Mouse (Mus musculus): ENCODE measurements around the gene Dcaf6. TPM values are rescaled to one million over a fixed set of nuclear protein-coding genes. Genes with fewer than 3 reads are reported as not detected.

Gene Dcaf6
- polyA plus RNA-seq, 1 experiment: 10.4 TPM

- no peak overlapping the region for H3K4me3 ChIP-seq (ENCODE audit: extremely low read depth, insufficient read depth, insufficient read length)
- no peaks in the 10 kb centered on the region for H3K4me1 ChIP-seq (ENCODE audit: control insufficient read depth, insufficient read depth, insufficient read length)
- WGBS: 92% methylated on average over 11 of the region's 11 CpGs
- no peak for TF ChIP-seq CTCF (IDR thresholded peaks at IDR 0.05; ENCODE audit: extremely low read depth, insufficient read depth, insufficient read length, insufficient replicate concordance)
- TF ChIP-seq POLR2A (IDR thresholded peaks at IDR 0.05; ENCODE audit: low read depth, low read length): no peak
- no peak overlapping the region for H3K27ac ChIP-seq (ENCODE audit: insufficient read depth, low read length)
- H3K36me3 ChIP-seq (ENCODE audit: control insufficient read depth, insufficient read depth, low read length): no peaks in the 10 kb centered on the region
- no peaks in the 10 kb centered on the region for H3K27me3 ChIP-seq (ENCODE audit: control insufficient read depth, insufficient read depth, low read length)
- DNase-seq (ENCODE audit: low read depth in 1 of 2, low spot score in 2 of 2): no peak
These were observed 152.1 kb downstream of the Dcaf6 start for GRCm38 (mm10) chr1:165308180-165308579.

- Histone ChIP-seq H3K27ac (ENCODE audit: insufficient read depth, low read length) (no peak overlapping the region), H3K4me3 (ENCODE audit: extremely low read depth, insufficient read depth, insufficient read length) (no peak overlapping the region), H3K27me3 (ENCODE audit: control insufficient read depth, insufficient read depth, low read length) (no peaks in the 10 kb centered on the region), H3K36me3 (ENCODE audit: control insufficient read depth, insufficient read depth, low read length) (no peaks in the 10 kb centered on the region), H3K4me1 (ENCODE audit: control insufficient read depth, insufficient read depth, insufficient read length) (no peaks in the 10 kb centered on the region)
- no peak for DNase-seq (ENCODE audit: low read depth in 1 of 2, low spot score in 2 of 2)
- WGBS: 65% methylated on average over 7 of the region's 7 CpGs
- TF ChIP-seq CTCF (IDR thresholded peaks at IDR 0.05; ENCODE audit: extremely low read depth, insufficient read depth, insufficient read length, insufficient replicate concordance): no peak
- no peak for TF ChIP-seq POLR2A (IDR thresholded peaks at IDR 0.05; ENCODE audit: low read depth, low read length)
These were observed 155.9 kb downstream of the Dcaf6 start for GRCm38 (mm10) chr1:165304341-165304740.

GRCm38 (mm10) chr1:165303209-165303608, 157.1 kb downstream of the Dcaf6 start:
- H3K4me3 ChIP-seq (ENCODE audit: extremely low read depth, insufficient read depth, insufficient read length): no peak overlapping the region
- H3K27me3 ChIP-seq (ENCODE audit: control insufficient read depth, insufficient read depth, low read length): no peaks in the 10 kb centered on the region
- no peak for TF ChIP-seq POLR2A (IDR thresholded peaks at IDR 0.05; ENCODE audit: low read depth, low read length)
- TF ChIP-seq CTCF (IDR thresholded peaks at IDR 0.05; ENCODE audit: extremely low read depth, insufficient read depth, insufficient read length, insufficient replicate concordance): no peak
- 85% methylated on average over 6 of the region's 6 CpGs for WGBS
- no peaks in the 10 kb centered on the region for H3K4me1 ChIP-seq (ENCODE audit: control insufficient read depth, insufficient read depth, insufficient read length)
- no peak for DNase-seq (ENCODE audit: low read depth in 1 of 2, low spot score in 2 of 2)
- no peak overlapping the region for H3K27ac ChIP-seq (ENCODE audit: insufficient read depth, low read length)
- no peaks in the 10 kb centered on the region for H3K36me3 ChIP-seq (ENCODE audit: control insufficient read depth, insufficient read depth, low read length)

GRCm38 (mm10) chr1:165302455-165303208, 157.6 kb downstream of the Dcaf6 start:
- TF ChIP-seq CTCF (IDR thresholded peaks at IDR 0.05; ENCODE audit: extremely low read depth, insufficient read depth, insufficient read length, insufficient replicate concordance): no peak
- TF ChIP-seq POLR2A (IDR thresholded peaks at IDR 0.05; ENCODE audit: low read depth, low read length): no peak
- DNase-seq (ENCODE audit: low read depth in 1 of 2, low spot score in 2 of 2): no peak
- Histone ChIP-seq H3K27ac (ENCODE audit: insufficient read depth, low read length) (no peak overlapping the region), H3K27me3 (ENCODE audit: control insufficient read depth, insufficient read depth, low read length) (no peaks in the 10 kb centered on the region), H3K4me1 (ENCODE audit: control insufficient read depth, insufficient read depth, insufficient read length) (no peaks in the 10 kb centered on the region), H3K4me3 (ENCODE audit: extremely low read depth, insufficient read depth, insufficient read length) (no peak overlapping the region), H3K36me3 (ENCODE audit: control insufficient read depth, insufficient read depth, low read length) (no peaks in the 10 kb centered on the region)
- WGBS: 89% methylated on average over 13 of the region's 13 CpGs

GRCm38 (mm10) chr1:165301567-165301966, 158.7 kb downstream of the Dcaf6 start:
- Histone ChIP-seq H3K4me1 (ENCODE audit: control insufficient read depth, insufficient read depth, insufficient read length) (no peaks in the 10 kb centered on the region), H3K27ac (ENCODE audit: insufficient read depth, low read length) (no peak overlapping the region), H3K36me3 (ENCODE audit: control insufficient read depth, insufficient read depth, low read length) (no peaks in the 10 kb centered on the region), H3K4me3 (ENCODE audit: extremely low read depth, insufficient read depth, insufficient read length) (no peak overlapping the region), H3K27me3 (ENCODE audit: control insufficient read depth, insufficient read depth, low read length) (no peaks in the 10 kb centered on the region)
- no peak for TF ChIP-seq CTCF (IDR thresholded peaks at IDR 0.05; ENCODE audit: extremely low read depth, insufficient read depth, insufficient read length, insufficient replicate concordance)
- TF ChIP-seq POLR2A (IDR thresholded peaks at IDR 0.05; ENCODE audit: low read depth, low read length): no peak
- no peak for DNase-seq (ENCODE audit: low read depth in 1 of 2, low spot score in 2 of 2)
- 85% methylated on average over 2 of the region's 2 CpGs for WGBS

- Histone ChIP-seq H3K4me3 (ENCODE audit: extremely low read depth, insufficient read depth, insufficient read length) (no peak overlapping the region), H3K4me1 (ENCODE audit: control insufficient read depth, insufficient read depth, insufficient read length) (no peaks in the 10 kb centered on the region), H3K36me3 (ENCODE audit: control insufficient read depth, insufficient read depth, low read length) (no peaks in the 10 kb centered on the region), H3K27me3 (ENCODE audit: control insufficient read depth, insufficient read depth, low read length) (no peaks in the 10 kb centered on the region), H3K27ac (ENCODE audit: insufficient read depth, low read length) (no peak overlapping the region)
- no peak for TF ChIP-seq POLR2A (IDR thresholded peaks at IDR 0.05; ENCODE audit: low read depth, low read length)
- TF ChIP-seq CTCF (IDR thresholded peaks at IDR 0.05; ENCODE audit: extremely low read depth, insufficient read depth, insufficient read length, insufficient replicate concordance): no peak
- DNase-seq (ENCODE audit: low read depth in 1 of 2, low spot score in 2 of 2): no peak
- 6% methylated on average over 3 of the region's 3 CpGs for WGBS
These were observed 159.2 kb downstream of the Dcaf6 start for GRCm38 (mm10) chr1:165301108-165301507.

- 93% methylated on average over 1 of the region's 1 CpGs for WGBS
- no peaks in the 10 kb centered on the region for H3K36me3 ChIP-seq (ENCODE audit: control insufficient read depth, insufficient read depth, low read length)
- no peak for DNase-seq (ENCODE audit: low read depth in 1 of 2, low spot score in 2 of 2)
- no peaks in the 10 kb centered on the region for H3K4me1 ChIP-seq (ENCODE audit: control insufficient read depth, insufficient read depth, insufficient read length)
- no peak within 1 kb of the TSS for H3K4me3 ChIP-seq (ENCODE audit: extremely low read depth, insufficient read depth, insufficient read length)
- H3K27me3 ChIP-seq (ENCODE audit: control insufficient read depth, insufficient read depth, low read length): no peaks in the 10 kb centered on the region
- H3K27ac ChIP-seq (ENCODE audit: insufficient read depth, low read length): no peak within 1 kb of the TSS
- TF ChIP-seq CTCF (IDR thresholded peaks at IDR 0.05; ENCODE audit: extremely low read depth, insufficient read depth, insufficient read length, insufficient replicate concordance) (no peak), POLR2A (IDR thresholded peaks at IDR 0.05; ENCODE audit: low read depth, low read length) (no peak)
These were observed 164.8 kb downstream of the Dcaf6 start, which contains the start of gene Gpr161 for GRCm38 (mm10) chr1:165295489-165295888. TSS of gene Gpr161 (plus strand) at chr1:165295789.

Measured in spleen, adult 2 months (tissue).